Mouse (Mus musculus): ENCODE data around the gene Adap1. TPM values are rescaled to one million over a fixed set of nuclear protein-coding genes. Genes with fewer than 3 reads are reported as not detected.

Gene Adap1
- polyA plus RNA-seq, 1 experiment from 2014 or later = 6.2 TPM

GRCm38 (mm10) chr5:139317751-139318504 lies 7.5 kb downstream of the Adap1 start:
- 67% methylated on average over 21 of the region's 21 CpGs for WGBS
- H3K4me1 ChIP-seq = no peaks in the 10 kb centered on the region
- H3K4me2 ChIP-seq = no peak overlapping the region
- no peak for ATAC-seq (ENCODE audit: borderline replicate concordance, extremely low read depth, low FRiP score, low TSS enrichment)
- H3K9ac ChIP-seq = no peak overlapping the region
- no peaks in the 10 kb centered on the region for H3K27me3 ChIP-seq
- no peak overlapping the region for H3K4me3 ChIP-seq
- no peaks in the 10 kb centered on the region for H3K36me3 ChIP-seq
- no peak overlapping the region for H3K27ac ChIP-seq
- no peaks in the 10 kb centered on the region for H3K9me3 ChIP-seq

- H3K36me3 ChIP-seq = no peaks in the 10 kb centered on the region
- ATAC-seq (ENCODE audit: borderline replicate concordance, extremely low read depth, low FRiP score, low TSS enrichment) = peak; percentile 40; the same call in 1 of the 2 replicates
- 67% methylated on average over 6 of the region's 6 CpGs for WGBS
Measured at GRCm38 (mm10) chr5:139316982-139317675, 8.3 kb downstream of the Adap1 start.

GRCm38 (mm10) chr5:139314941-139315642 lies 10.3 kb downstream of the Adap1 start:
- no peak overlapping the region for H3K27ac ChIP-seq
- no peaks in the 10 kb centered on the region for H3K9me3 ChIP-seq
- H3K4me1 ChIP-seq = no peaks in the 10 kb centered on the region
- H3K36me3 ChIP-seq = no peaks in the 10 kb centered on the region
- H3K27me3 ChIP-seq = no peaks in the 10 kb centered on the region
- no peak overlapping the region for H3K9ac ChIP-seq
- WGBS = 75% methylated on average over 12 of the region's 12 CpGs
- ATAC-seq (ENCODE audit: borderline replicate concordance, extremely low read depth, low FRiP score, low TSS enrichment) = no peak
- no peak overlapping the region for H3K4me2 ChIP-seq
- H3K4me3 ChIP-seq = no peak overlapping the region

More at GRCm38 (mm10) chr5:139316982-139317675, 8.3 kb downstream of the Adap1 start:
- Histone ChIP-seq H3K9me3 (no peaks in the 10 kb centered on the region), H3K27me3 (no peaks in the 10 kb centered on the region), H3K27ac (no peak overlapping the region), H3K4me2 (no peak overlapping the region), H3K4me3 (no peak overlapping the region), H3K9ac (no peak overlapping the region), H3K4me1 (no peaks in the 10 kb centered on the region)

- Histone ChIP-seq H3K9ac (no peak overlapping the region), H3K4me3 (no peak overlapping the region), H3K9me3 (no peaks in the 10 kb centered on the region), H3K27ac (no peak overlapping the region), H3K36me3 (no peaks in the 10 kb centered on the region), H3K27me3 (no peaks in the 10 kb centered on the region), H3K4me2 (no peak overlapping the region), H3K4me1 (no peaks in the 10 kb centered on the region)
- ATAC-seq (ENCODE audit: borderline replicate concordance, extremely low read depth, low FRiP score, low TSS enrichment) = no peak
- WGBS = 74% methylated on average over 9 of the region's 9 CpGs
Measured at GRCm38 (mm10) chr5:139313536-139313935, 11.9 kb downstream of the Adap1 start.

- ATAC-seq (ENCODE audit: borderline replicate concordance, extremely low read depth, low FRiP score, low TSS enrichment) = no peak
- 85% methylated on average over 9 of the region's 9 CpGs for WGBS
Measured at GRCm38 (mm10) chr5:139311822-139312221, 13.6 kb downstream of the Adap1 start.

GRCm38 (mm10) chr5:139310477-139310876 lies 14.9 kb downstream of the Adap1 start:
- 82% methylated on average over 4 of the region's 4 CpGs for WGBS
- no peak overlapping the region for H3K4me3 ChIP-seq

More at GRCm38 (mm10) chr5:139311822-139312221, 13.6 kb downstream of the Adap1 start:
- H3K27ac ChIP-seq = no peak overlapping the region
- H3K4me1 ChIP-seq = no peaks in the 10 kb centered on the region
- H3K36me3 ChIP-seq = no peaks in the 10 kb centered on the region
- no peaks in the 10 kb centered on the region for H3K9me3 ChIP-seq
- H3K27me3 ChIP-seq = no peaks in the 10 kb centered on the region
- H3K4me2 ChIP-seq = no peak overlapping the region
- no peak overlapping the region for H3K9ac ChIP-seq
- no peak overlapping the region for H3K4me3 ChIP-seq

GRCm38 (mm10) chr5:139309946-139310345 lies 15.5 kb downstream of the Adap1 start:
- Histone ChIP-seq H3K36me3 (no peaks in the 10 kb centered on the region), H3K9me3 (no peaks in the 10 kb centered on the region), H3K4me3 (no peak overlapping the region), H3K4me1 (no peaks in the 10 kb centered on the region), H3K27ac (no peak overlapping the region), H3K9ac (no peak overlapping the region), H3K4me2 (no peak overlapping the region), H3K27me3 (no peaks in the 10 kb centered on the region)
- 67% methylated on average over 3 of the region's 3 CpGs for WGBS
- ATAC-seq (ENCODE audit: borderline replicate concordance, extremely low read depth, low FRiP score, low TSS enrichment) = no peak

More at GRCm38 (mm10) chr5:139310477-139310876, 14.9 kb downstream of the Adap1 start:
- H3K27me3 ChIP-seq = no peaks in the 10 kb centered on the region
- H3K4me2 ChIP-seq = no peak overlapping the region
- H3K9ac ChIP-seq = no peak overlapping the region
- no peaks in the 10 kb centered on the region for H3K9me3 ChIP-seq
- no peaks in the 10 kb centered on the region for H3K4me1 ChIP-seq
- ATAC-seq (ENCODE audit: borderline replicate concordance, extremely low read depth, low FRiP score, low TSS enrichment) = no peak
- H3K27ac ChIP-seq = no peak overlapping the region
- no peaks in the 10 kb centered on the region for H3K36me3 ChIP-seq

DNA sequence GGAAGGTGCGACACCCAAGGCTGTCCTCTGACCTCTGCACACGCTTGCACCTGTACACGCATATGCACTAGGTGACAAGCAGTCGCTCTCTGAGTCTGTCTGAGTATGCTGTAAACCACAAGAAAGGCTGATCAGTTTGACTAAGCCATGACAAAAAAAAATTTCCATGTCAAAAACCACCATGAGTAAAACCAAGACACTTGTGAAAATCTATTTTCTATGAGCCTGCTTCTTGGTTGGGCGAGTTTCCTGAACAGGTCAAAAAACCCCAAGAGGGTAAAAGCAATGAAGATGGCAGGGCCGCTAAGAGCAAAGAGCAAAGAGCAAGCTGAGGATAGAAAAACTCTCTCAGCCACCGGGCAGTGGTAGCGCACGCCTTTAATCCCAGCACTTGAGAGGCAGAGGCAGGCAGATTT lies 21.8 kb downstream of the Adap1 start:
- H3K9ac ChIP-seq = no peak overlapping the region
- no peaks in the 10 kb centered on the region for H3K36me3 ChIP-seq
- no peak for ATAC-seq (ENCODE audit: borderline replicate concordance, extremely low read depth, low FRiP score, low TSS enrichment)
- H3K27ac ChIP-seq = no peak overlapping the region
- WGBS = 85% methylated on average over 9 of the region's 9 CpGs
- no peaks in the 10 kb centered on the region for H3K4me1 ChIP-seq
- no peaks in the 10 kb centered on the region for H3K9me3 ChIP-seq
- no peak overlapping the region for H3K4me2 ChIP-seq
- H3K4me3 ChIP-seq = no peak overlapping the region
- no peaks in the 10 kb centered on the region for H3K27me3 ChIP-seq

- H3K9ac ChIP-seq = no peak overlapping the region
- no peaks in the 10 kb centered on the region for H3K36me3 ChIP-seq
- no peaks in the 10 kb centered on the region for H3K4me1 ChIP-seq
- H3K27ac ChIP-seq = no peak overlapping the region
- no peak overlapping the region for H3K4me2 ChIP-seq
- H3K4me3 ChIP-seq = no peak overlapping the region
- no peaks in the 10 kb centered on the region for H3K27me3 ChIP-seq
- 79% methylated on average over 6 of the region's 6 CpGs for WGBS
- no peak for ATAC-seq (ENCODE audit: borderline replicate concordance, extremely low read depth, low FRiP score, low TSS enrichment)
- no peaks in the 10 kb centered on the region for H3K9me3 ChIP-seq
Measured at GRCm38 (mm10) chr5:139302101-139302500, 23.3 kb downstream of the Adap1 start.

GRCm38 (mm10) chr5:139297745-139298144 lies 27.7 kb downstream of the Adap1 start:
- whole genome bisulfite sequencing = 72% methylated on average over 5 of the region's 5 CpGs
- Histone ChIP-seq H3K9ac (no peak overlapping the region), H3K27me3 (no peaks in the 10 kb centered on the region), H3K36me3 (no peaks in the 10 kb centered on the region), H3K4me2 (no peak overlapping the region), H3K4me3 (no peak overlapping the region), H3K27ac (no peak overlapping the region), H3K9me3 (no peaks in the 10 kb centered on the region), H3K4me1 (no peaks in the 10 kb centered on the region)
- no peak for ATAC-seq (ENCODE audit: borderline replicate concordance, extremely low read depth, low FRiP score, low TSS enrichment)

- Histone ChIP-seq H3K9me3 (no peaks in the 10 kb centered on the region), H3K4me3 (no peak overlapping the region), H3K4me1 (no peaks in the 10 kb centered on the region), H3K36me3 (no peaks in the 10 kb centered on the region), H3K4me2 (no peak overlapping the region), H3K27ac (no peak overlapping the region), H3K9ac (no peak overlapping the region), H3K27me3 (no peaks in the 10 kb centered on the region)
- ATAC-seq (ENCODE audit: borderline replicate concordance, extremely low read depth, low FRiP score, low TSS enrichment) = no peak
- 89% methylated on average over 10 of the region's 10 CpGs for WGBS
Measured at GRCm38 (mm10) chr5:139297092-139297491, 28.3 kb downstream of the Adap1 start.

- Histone ChIP-seq H3K9me3 (no peaks in the 10 kb centered on the region), H3K9ac (no peak overlapping the region), H3K4me2 (no peak overlapping the region), H3K27ac (no peak overlapping the region), H3K36me3 (no peaks in the 10 kb centered on the region), H3K4me1 (no peaks in the 10 kb centered on the region), H3K4me3 (no peak overlapping the region), H3K27me3 (no peaks in the 10 kb centered on the region)
- ATAC-seq (ENCODE audit: borderline replicate concordance, extremely low read depth, low FRiP score, low TSS enrichment) = no peak
- WGBS = 78% methylated on average over 2 of the region's 2 CpGs
Measured at GRCm38 (mm10) chr5:139294089-139294488, 31.3 kb downstream of the Adap1 start.

All from lung, embryonic 15.5 days (tissue).